Mouse (Mus musculus) heart, embryonic 11.5 days (tissue): Measurements from ENCODE around the gene Drd4. TPM values are rescaled to one million over a fixed set of nuclear protein-coding genes. Genes with fewer than 3 reads are reported as not detected.
A peak's percentile ranks its signal among the peaks of the same experiment; 100 is the strongest.

ENCODE experiments used
- ATAC-seq: fragments of 200-750 bp; cut with Nextera tagmentation; replicated peaks from 2 replicates; pipeline ENCODE4 v1.8.0; 2017; ENCODE audit warnings: moderate library complexity; ENCODE audit not compliant: insufficient number of reproducible peaks, low FRiP score, low TSS enrichment
- H3K27ac ChIP-seq: fragments of 300-500 bp; sonication (generic); 2 replicates; pipeline ENCODE4 v1.5.1; 2014; ENCODE audit warnings: mild to moderate bottlenecking, low read depth, low read length
- H3K27me3 ChIP-seq: fragments of 300-500 bp; sonication (generic); 2 replicates; pipeline ENCODE4 v1.6.1; 2014; ENCODE audit warnings: mild to moderate bottlenecking, low read length, mixed read lengths; ENCODE audit not compliant: control insufficient read depth, insufficient read depth
- H3K36me3 ChIP-seq: fragments of 300-500 bp; sonication (generic); 2 replicates; pipeline ENCODE4 v1.6.1; 2014; ENCODE audit warnings: mild to moderate bottlenecking, low read length, moderate library complexity, mixed read lengths; ENCODE audit not compliant: control insufficient read depth, insufficient read depth
- H3K4me1 ChIP-seq: fragments of 300-500 bp; sonication (generic); 2 replicates; pipeline ENCODE4 v1.6.1; 2014; ENCODE audit warnings: low read length; ENCODE audit not compliant: control insufficient read depth, insufficient read depth
- H3K4me2 ChIP-seq: fragments of 300-500 bp; sonication (generic); 2 replicates; pipeline ENCODE4 v1.6.1; 2014; ENCODE audit warnings: mild to moderate bottlenecking, moderate library complexity
- H3K4me3 ChIP-seq: fragments of 300-500 bp; sonication (generic); 2 replicates; pipeline ENCODE4 v1.5.1; 2014; ENCODE audit warnings: low read depth, low read length
- H3K9ac ChIP-seq: fragments of 300-500 bp; sonication (generic); 2 replicates; pipeline ENCODE4 v1.6.1; 2014; ENCODE audit warnings: mild to moderate bottlenecking, low read depth, low read length, moderate library complexity
- H3K9me3 ChIP-seq: fragments of 300-500 bp; sonication (generic); replicated peaks from 2 replicates; pipeline ENCODE4 v1.6.1; 2016; ENCODE audit warnings: low read length; ENCODE audit not compliant: control insufficient read depth
- WGBS: fragments of 180-500 bp; shearing (Covaris S2); extraction: QIAGEN DNeasy Blood & Tissue Kit; methylation state at CpG from one replicate; pipeline ENCODE4 v1.1.7; 2014; ENCODE audit not compliant: insufficient replicate concordance; 5-methylcytosine and 5-hydroxymethylcytosine counted together
- polyA plus RNA-seq: library from polyadenylated mRNA; unstranded; fragments of >200 nt; fragmentation: Nextera tagmentation; extraction: Ambion mirVana; gene quantifications from 2 replicates; pipeline ENCODE4 v1.2.1, GENCODE M21; 2014

Drd4 gene
- polyA plus RNA-seq, 1 experiment from 2014 or later: 0.10 TPM

DNA sequence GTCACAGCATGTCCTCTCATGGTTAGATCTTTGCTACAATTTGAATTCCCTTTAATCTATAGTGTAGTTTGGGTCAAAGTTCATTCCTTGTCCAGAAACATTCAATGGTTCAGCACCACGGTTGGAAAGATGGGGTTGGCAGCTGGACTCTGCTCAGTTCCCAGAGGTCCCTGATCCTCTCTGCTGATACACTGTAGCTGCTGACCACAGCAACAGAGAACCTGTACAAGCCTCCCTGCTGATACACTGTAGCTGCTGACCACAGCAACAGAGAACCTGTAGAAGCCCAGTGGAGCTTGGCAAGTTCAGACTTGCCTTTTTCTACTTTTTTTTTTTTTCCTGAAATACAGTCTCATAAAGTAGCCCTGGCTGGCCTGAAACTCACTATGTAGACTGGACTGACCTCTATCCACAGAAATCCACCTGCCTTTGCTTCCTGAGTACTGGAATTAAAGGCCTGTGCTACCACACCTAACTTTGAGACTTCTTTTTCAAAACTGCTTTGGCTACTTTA lies 25.9 kb downstream of the Drd4 start:
- Histone ChIP-seq H3K27ac (no peak overlapping the region), H3K27me3 (no peaks in the 10 kb centered on the region), H3K9ac (no peak overlapping the region), H3K36me3 (peaks cover 50% of the 10 kb centered on the region), H3K4me3 (no peak overlapping the region), H3K4me1 (no peaks in the 10 kb centered on the region), H3K4me2 (no peak overlapping the region), H3K9me3 (no peaks in the 10 kb centered on the region)
- ATAC-seq: no peak
- WGBS: 87% methylated on average over 1 of the region's 1 CpGs

DNA sequence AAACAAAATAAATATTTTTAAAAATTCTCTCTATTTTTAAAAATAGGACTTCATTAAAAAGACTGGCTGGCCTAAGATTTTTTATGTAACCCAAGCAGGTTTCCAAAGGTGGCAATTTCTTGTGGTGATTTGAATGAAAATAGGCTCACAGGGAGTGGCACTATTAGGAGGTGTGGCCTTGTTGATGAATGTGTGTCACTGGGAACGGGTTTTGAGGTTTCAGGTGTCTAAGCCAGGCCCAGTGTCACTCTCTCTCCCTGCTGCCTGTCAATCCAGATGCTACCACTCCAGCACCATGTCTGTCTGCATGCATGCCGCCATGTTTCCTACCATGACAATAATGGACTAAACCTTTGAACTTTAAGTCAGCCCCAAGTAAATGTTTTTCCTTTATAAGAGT lies 27.6 kb downstream of the Drd4 start:
- Histone ChIP-seq H3K4me3 (no peak overlapping the region), H3K9me3 (no peaks in the 10 kb centered on the region), H3K27me3 (no peaks in the 10 kb centered on the region), H3K4me1 (no peaks in the 10 kb centered on the region), H3K27ac (no peak overlapping the region), H3K9ac (no peak overlapping the region), H3K36me3 (peaks cover 47% of the 10 kb centered on the region), H3K4me2 (no peak overlapping the region)
- ATAC-seq: no peak
- WGBS: 78% methylated on average over 2 of the region's 2 CpGs

DNA sequence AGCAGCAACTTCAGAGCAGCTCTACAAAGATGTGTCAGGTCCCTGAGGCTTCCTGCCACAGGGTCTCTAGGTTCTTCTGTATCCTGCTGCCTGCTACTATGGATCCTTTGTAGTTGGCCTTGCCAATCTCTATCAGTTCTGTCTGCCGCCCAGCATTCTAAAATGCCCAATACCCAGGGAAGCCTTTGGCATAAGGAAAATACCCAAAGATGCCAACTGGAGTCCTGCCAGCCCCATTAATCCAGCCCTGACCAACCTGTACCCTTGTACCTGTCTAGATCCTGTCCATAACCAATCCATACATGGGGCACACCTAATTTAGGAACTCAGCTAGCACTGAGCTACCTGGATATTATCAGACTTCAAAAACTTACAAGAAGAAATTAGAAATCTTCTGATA lies 32.9 kb downstream of the Drd4 start:
- 97% methylated on average over 1 of the region's 1 CpGs for WGBS
- Histone ChIP-seq H3K4me1 (peaks cover 12% of the 10 kb centered on the region), H3K36me3 (peaks cover 32% of the 10 kb centered on the region), H3K4me2 (no peak overlapping the region), H3K9me3 (no peaks in the 10 kb centered on the region), H3K27ac (no peak overlapping the region), H3K9ac (no peak overlapping the region), H3K27me3 (no peaks in the 10 kb centered on the region), H3K4me3 (no peak overlapping the region)
- ATAC-seq: no peak

GRCm38 (mm10) chr7:141326546-141327446 lies 35.0 kb downstream of the Drd4 start:
- Histone ChIP-seq H3K9ac (peak overlapping the region; percentile 98), H3K27me3 (no peaks in the 10 kb centered on the region), H3K36me3 (peaks cover 19% of the 10 kb centered on the region), H3K4me3 (peak overlapping the region; percentile 73), H3K4me1 (peaks cover 12% of the 10 kb centered on the region), H3K4me2 (peak overlapping the region; percentile 98), H3K27ac (peak overlapping the region; percentile 100), H3K9me3 (no peaks in the 10 kb centered on the region)
- 7% methylated on average over 35 of the region's 35 CpGs for WGBS
- no peak; the same call in 1 of the 2 replicates for ATAC-seq

- peaks cover 12% of the 10 kb centered on the region for H3K4me1 ChIP-seq
- H3K4me2 ChIP-seq: peak within 1 kb of the TSS; percentile 98
- H3K27me3 ChIP-seq: no peaks in the 10 kb centered on the region
- peak within 1 kb of the TSS; percentile 100 for H3K27ac ChIP-seq
- under 1% methylated on average over 105 of the region's 105 CpGs for WGBS
- peak within 1 kb of the TSS; percentile 98 for H3K9ac ChIP-seq
- no peaks in the 10 kb centered on the region for H3K9me3 ChIP-seq
- ATAC-seq: peak; percentile 92
- peaks cover 10% of the 10 kb centered on the region for H3K36me3 ChIP-seq
- peak within 1 kb of the TSS; percentile 73 for H3K4me3 ChIP-seq
These were observed 35.9 kb downstream of the Drd4 start, which contains the start of the genes Deaf1 and Tmem80 for GRCm38 (mm10) chr7:141327469-141328372. TSS of gene Deaf1 (minus strand) at chr7:141327690. TSS of gene Tmem80 (plus strand) at chr7:141327739.

DNA sequence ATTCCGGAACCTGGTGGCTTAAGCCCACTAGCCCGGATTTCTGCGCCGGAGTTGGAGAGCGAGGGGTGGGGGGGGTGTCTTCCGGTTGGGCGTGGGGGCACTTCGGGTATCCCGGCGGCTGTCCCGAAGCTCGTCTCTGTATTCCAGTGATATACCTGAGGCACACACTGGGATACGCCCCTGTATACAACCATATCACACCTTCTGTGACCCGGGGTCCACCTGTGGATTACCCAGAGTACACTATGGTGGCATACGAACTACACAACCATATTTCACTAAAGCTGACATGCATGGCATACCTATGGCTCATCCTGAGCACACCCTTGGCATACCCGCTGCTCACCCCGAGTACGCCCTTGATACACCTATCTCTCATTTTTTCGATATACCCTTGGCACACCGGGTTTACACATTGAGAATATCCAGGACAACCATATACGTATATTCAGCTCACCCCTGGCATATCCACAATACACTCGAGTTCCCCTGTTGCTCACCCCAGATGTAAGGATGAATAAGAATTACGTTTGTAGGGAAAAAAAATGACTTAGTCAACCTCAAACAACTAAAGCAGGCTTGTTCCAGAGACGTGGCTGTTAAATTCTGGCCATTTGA lies 36.7 kb downstream of the Drd4 start:
- H3K4me1 ChIP-seq: peaks cover 12% of the 10 kb centered on the region
- peak overlapping the region; percentile 98 for H3K9ac ChIP-seq
- H3K36me3 ChIP-seq: peaks cover 5% of the 10 kb centered on the region; the same call in 1 of the 2 replicates
- no peaks in the 10 kb centered on the region for H3K9me3 ChIP-seq
- peak overlapping the region; percentile 100 for H3K27ac ChIP-seq
- H3K27me3 ChIP-seq: no peaks in the 10 kb centered on the region
- peak overlapping the region; percentile 73 for H3K4me3 ChIP-seq
- WGBS: 19% methylated on average over 24 of the region's 24 CpGs
- peak overlapping the region; percentile 98 for H3K4me2 ChIP-seq
- peak; percentile 16 for ATAC-seq

GRCm38 (mm10) chr7:141330706-141331105 lies 38.9 kb downstream of the Drd4 start:
- Histone ChIP-seq H3K9ac (no peak overlapping the region), H3K4me2 (no peak overlapping the region), H3K4me1 (peaks cover 12% of the 10 kb centered on the region), H3K36me3 (no peaks in the 10 kb centered on the region), H3K9me3 (no peaks in the 10 kb centered on the region), H3K27ac (no peak overlapping the region), H3K27me3 (no peaks in the 10 kb centered on the region), H3K4me3 (no peak overlapping the region)
- no peak for ATAC-seq

GRCm38 (mm10) chr7:141331990-141332389 lies 40.2 kb downstream of the Drd4 start:
- Histone ChIP-seq H3K4me2 (no peak overlapping the region), H3K4me1 (peaks cover 1% of the 10 kb centered on the region), H3K27me3 (no peaks in the 10 kb centered on the region), H3K9me3 (no peaks in the 10 kb centered on the region), H3K36me3 (no peaks in the 10 kb centered on the region), H3K27ac (no peak overlapping the region), H3K4me3 (no peak overlapping the region), H3K9ac (no peak overlapping the region)
- ATAC-seq: no peak
- WGBS: 76% methylated on average over 6 of the region's 6 CpGs
